Mouse (Mus musculus): ENCODE data around the gene Rad9a. TPM values are rescaled to one million over a fixed set of nuclear protein-coding genes. Genes with fewer than 3 reads are reported as not detected.

Gene Rad9a
- polyA plus RNA-seq, 2 experiments from 2014 or later = 63.6 to 83.6 TPM

DNA sequence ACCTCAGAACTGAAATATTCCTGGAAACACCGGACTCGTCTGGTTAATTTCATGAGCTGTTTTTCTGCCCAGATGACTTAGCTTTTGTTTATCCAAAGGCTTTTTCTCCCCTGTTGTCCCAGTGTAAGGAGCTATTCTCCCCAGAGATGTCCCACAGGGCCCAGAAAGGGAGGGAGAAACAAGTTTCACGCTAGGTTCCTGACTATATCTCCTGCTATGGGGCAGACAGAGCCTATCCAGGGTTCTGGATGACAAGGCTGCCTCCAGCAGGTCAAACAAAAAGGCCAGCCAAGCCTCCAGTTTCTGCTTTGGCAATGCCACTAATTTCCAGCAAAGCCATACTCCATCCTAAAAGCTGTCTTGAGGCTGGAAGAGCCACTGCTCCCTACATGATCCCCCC is 16.4 kb upstream of the Rad9a start:
- no peak for ATAC-seq

DNA sequence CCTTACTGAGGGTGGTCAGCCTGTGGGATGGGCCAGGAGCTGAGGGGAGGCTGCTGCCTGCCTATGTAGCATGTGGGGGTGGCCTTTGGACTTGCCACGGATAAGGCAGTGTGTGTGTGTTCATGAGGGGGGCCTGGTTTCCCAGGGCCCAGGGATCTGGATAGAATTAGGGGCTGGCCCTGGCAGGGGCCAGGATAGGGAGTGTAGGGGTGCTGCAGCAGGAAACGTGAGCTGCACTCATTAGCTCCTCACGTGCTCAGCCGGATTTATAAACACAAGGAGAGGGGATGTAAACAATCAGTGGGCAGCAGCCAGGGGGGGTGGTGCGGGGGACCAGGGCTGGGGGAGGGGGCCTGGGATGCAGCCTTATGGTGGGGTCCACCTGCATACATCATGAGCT is 15.7 kb upstream of the Rad9a start:
- no peak for ATAC-seq

DNA sequence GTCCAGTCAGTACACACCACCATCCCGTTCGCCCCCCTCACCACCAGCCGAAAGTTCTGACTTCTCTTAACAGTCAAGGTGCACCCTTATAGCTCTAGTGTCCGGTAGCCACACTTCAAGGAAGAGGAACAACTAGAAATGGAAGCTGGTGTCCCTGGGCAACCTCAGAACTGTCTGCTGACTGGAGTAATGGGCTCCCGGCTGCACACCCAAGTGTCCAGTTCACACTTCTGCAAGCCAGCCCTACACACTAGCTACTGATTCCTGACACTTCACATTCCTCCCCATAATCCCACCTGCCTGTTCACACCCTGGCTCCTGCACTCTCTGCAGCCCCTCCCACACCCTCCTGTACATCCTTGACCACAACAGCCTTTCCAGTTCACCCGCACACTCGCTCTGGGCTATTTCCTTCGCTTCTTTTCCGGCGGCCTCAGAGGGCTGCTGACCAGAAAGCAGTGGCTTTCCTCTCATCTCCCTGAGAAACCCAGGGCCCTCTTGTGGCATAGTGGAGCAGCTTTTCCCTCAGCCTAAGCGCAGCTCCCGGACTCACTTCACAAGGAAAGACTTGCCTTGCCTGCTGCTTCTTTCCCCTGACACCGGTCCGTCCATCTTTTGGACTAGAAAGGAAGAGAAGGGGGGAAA is 14.7 kb upstream of the Rad9a start:
- ATAC-seq = no peak

DNA sequence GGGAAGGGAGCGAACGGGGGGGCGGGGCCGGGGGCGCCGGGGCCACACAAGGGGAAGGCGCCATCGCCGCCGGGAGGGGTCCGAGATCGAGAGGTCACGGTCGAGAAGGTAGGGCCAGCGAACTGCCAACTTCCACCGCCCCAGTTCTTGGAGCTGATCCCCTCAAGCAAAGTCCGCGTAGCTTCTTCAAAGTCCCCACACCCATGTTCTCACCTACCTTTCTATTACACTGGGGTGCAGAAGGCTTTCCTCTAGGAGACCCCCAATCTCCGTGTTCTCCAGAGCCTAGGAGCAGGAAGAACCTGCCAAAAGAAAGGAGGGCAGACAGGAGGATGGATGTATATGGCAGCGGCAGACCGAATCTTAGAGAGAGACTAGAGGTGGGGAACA is 14.0 kb upstream of the Rad9a start:
- no peak for ATAC-seq

DNA sequence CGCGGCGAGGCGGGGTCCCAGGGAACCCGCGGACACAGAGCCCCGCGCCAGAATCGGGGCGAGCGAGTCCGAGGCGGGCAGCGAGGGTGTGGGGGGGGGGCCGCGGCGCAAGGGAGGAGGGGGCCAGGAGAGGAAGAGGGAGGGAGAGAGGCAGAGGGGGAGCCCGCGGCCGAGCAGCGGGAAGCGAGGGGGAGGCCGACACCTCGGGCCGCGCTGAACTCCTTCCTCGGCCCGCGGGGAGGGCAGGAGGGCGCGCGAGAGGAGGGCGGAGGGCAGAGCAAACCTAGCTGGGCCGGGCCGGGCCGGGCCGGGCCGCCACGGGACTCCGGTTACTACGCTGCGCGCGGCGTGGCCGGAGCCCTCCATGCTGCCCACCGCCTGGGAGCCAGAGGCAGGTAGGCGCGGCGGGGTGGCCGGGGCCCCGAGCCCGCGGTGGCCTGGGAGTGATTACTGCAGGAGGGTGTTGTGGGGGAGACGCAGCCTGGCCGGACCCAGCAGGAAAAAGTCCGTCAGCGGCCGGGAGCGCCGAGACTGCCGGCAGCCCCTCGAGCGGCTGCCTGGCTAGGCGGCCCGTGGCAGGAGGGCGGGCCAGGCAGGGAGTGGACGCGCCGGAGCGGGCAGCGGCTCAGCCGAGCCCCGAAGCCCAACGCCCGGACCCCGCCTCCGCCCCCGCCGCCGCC is 13.4 kb upstream of the Rad9a start:
- no peak for ATAC-seq

DNA sequence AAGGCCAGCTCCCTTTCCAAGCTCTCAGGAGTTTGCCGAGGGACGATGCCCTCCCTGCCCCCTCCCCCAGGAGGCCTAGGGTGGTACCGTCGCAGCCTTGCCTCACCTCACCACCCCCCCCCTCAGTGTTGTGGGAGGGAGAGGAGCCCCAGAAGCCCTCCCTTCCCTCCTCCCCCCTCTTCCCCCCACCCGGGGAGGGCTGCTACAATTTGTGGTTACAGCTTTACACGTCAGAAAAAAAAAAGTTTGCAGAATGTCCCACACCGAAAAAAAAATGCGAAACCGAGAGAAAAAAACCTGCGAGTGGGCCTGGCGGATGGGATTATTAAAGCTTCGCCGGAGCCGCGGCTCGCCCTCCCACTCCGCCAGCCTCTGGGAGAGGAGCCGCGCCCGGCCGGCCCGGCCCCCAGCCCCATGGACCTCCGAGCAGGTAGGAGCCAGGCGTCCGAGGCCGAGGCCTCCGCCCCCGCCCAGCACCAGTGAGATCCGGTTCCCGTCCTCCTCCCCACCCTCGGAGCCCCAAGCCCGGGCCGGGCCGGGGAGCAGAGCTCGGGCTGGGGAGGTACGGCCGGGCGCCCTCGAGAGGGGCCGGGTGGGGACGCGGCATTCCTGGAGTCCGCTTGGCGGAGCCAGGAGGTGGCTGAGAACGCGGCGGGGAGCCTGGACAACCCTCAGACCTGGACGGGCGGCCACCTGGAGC is 12.8 kb upstream of the Rad9a start, which contains the start of the genes Clcf1 and AC109138.7:
Gene Clcf1, plus strand, starts transcription at position 168 of the 700 bp plus-strand sequence.
Gene AC109138.7, plus strand, starts transcription at position 287 of the 700 bp plus-strand sequence.
- peak; percentile 75 for ATAC-seq

DNA sequence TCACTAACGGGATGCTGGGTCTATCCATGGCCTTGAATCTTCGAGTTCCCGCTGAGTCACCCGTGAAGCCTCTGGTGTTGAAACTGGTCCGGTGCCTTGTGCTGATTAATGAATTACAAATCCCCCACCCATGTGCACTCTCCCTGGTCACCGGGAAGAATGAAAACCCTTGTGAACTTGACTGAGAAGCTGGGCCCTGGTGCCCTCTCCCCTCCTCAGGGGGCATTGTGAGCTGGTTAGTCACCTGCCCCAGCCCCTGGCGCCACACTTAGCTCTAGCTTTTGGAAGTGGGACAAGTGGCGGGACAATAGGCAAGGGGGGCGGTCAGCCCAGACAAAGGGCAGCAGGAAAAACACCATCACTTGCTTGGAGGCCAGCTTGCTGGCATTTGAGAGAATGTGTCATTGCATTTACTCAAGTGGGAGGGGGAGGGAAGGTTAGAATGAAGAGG is 12.1 kb upstream of the Rad9a start:
- no peak for ATAC-seq

DNA sequence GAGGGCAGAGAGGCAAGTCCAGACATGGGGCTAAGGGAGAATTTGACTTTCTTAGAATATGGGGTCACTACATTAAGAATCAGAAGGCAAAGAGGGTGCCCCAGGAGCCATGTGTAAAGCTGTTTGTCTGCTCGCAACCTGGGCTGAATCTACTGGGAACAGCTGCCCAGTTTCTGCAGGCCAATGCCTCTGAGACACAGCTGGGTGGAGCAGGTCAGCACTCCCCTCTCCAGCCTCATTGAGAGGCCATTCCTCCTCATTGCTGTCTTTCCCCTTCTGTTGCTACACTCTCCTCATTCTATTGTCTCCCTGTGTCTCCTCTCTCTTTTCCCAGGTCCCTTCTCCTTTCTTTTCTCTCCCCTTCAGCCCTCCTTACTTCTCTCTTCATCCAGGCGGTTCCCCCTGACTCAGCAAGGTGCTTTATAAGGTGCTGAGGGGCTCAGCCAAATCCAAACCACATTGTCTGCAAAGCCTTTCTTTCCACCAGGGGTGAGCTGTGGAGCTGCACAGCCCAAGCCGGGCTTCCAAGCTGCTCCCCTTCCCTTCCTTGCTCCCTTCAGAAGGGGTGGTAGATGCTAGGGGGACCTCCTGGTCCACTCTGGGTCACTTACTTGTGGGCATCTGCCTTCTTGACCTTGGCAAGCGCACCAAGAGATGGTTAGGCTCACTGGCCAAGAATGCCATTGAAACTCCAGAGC is 10.6 kb upstream of the Rad9a start:
- ATAC-seq = no peak

DNA sequence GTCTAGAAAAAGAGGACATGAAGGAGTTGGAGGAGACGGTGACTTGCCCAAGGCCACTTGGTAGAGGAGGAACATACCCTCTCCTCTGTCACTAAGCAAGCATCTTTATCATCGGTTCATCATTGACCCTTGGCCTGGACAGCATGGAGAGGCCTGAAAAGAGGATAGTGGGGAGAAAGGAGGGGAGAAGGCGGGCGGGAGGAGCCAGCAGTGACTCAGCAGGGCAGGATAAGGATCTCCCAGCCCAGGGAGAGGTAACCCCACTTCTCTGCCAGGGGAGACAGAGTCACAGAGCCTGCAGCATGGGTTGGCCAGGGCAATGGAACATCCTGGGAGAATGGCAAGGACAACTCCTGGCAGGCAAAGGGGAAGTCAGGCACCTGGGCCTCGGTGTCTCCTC is 7.1 kb upstream of the Rad9a start:
- ATAC-seq = no peak

DNA sequence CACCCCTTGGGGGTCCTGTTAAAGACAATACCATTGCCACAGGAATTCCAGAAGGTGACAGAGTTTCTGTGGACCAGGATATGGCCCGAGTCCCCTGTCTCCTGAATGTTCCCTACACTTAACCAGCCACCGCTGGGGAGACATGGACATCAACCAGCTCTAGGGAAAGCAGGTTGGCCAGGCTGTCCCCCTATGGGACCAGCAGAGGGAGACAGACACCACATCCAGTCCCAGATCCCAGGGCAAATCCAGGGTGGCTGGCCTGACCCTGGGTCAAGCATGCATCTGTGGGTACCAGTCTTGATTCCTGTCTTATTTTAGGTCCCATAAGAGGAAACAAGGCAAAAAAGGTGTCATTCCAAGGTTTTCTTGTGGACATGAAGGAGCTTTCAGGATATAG is 5.5 kb upstream of the Rad9a start:
- ATAC-seq = no peak

DNA sequence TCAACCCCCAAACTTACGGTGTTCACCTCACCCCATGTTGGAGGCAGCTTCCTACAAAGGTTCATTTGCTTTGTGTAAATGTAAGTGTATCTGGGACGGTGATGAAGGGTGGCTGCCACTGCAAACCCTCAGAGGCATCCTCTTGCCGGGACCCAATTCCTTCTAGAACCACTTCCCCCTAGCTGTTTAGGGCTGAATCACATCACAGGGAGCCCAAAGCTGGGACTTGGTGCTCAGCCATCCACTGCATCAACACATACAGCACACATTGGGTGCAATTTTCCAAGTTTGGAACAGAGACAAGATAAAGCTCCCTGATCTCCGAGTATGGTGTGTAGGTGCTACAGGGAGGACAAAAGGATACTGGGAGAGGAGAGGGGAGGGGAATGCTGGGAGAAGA is 3.4 kb upstream of the Rad9a start:
- no peak for ATAC-seq

DNA sequence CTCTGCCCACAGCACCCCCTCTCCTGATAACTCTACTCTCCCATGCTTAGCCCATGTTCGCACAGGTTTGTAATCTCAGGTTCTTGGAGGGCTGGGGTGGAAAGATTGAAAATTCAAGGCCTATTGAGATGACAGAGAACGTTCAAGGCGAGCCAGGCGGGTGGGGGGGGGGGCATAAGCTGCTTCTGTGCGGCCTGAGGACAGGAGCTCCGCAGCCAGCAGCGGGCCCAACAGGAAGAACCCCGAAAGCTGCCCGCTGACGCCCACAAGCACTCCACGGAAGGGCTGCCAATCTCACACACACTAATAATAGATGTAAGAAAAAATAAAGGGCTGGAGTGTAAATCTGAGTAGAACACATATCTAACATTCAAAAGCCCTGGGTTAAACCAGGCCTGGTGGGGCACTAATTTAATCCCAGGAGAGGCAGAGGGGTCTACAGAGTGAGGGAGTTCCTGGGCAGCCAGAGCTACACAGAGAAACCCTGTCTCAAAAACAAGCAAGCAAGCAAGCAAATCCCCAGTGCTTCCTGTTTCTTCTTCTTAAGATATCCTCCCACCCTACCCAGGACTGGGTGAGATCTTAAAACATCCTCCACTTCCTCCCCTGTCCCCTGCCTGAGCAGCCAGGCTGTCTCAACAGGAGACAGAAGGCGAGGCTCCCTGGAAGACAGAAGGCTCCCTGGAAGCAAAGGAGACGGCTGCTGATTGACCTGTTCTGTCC is 2.3 kb upstream of the Rad9a start:
- ATAC-seq = peak; percentile 59

DNA sequence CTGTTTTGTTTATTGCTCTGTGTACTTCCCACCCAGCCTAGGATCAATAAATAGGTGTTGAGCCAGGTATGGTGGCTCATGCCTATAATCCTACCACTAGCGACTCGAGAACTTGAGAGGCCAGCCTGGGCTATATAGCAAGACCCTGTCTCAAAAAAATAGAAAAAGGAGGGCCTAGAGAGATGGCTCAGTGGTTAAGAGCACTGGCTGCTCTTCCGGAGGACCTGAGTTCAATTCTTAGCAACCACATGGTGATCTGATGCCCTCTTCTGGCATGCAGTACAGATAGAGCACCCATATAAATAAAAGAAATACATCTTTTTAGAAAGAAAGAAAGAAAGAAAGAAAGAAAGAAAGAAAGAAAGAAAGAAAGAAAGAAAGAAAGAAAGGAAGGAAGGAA is 1.7 kb upstream of the Rad9a start:
- peak; percentile 50 for ATAC-seq

DNA sequence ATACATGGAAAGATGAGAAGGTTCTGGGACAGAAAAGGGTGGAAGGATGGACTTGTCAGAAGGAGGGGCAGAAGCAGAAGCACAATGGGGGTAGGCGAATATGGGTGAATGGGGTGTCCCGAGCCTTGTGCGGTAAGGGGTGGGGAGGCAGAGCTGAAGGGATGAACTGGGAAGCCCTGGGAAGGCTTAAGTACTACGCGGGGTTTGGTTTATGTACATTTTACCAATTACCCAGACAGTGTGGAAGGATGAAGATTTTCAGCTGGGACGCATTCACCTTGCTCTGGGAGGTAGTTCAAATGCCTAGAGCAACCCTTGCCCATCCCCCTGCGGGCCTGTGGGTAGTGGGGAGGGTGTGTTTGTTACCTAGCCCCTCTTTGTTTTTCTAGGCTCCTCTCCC is 687 bp upstream of the Rad9a start:
- ATAC-seq = no peak

DNA sequence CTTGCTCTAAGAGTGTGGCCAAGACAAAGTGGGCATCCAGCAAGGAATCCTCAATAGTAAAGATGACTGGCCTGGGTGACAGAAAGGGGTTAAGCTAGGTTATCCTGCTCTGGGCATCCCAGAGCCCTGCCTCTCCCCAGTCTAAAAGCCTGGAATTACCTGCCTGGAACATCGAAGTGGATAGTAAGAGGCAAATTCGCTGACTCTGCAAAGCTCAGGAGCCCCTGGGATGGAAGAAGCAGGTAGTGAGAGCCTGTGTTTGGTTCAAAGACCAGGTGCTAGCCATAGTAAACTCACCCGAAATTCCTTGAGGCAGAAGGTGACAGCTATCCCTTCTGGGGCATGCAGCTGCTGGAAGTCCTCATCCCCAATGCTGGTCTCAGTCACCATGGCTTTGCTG is 4.3 kb downstream of the Rad9a start:
- no peak for ATAC-seq

DNA sequence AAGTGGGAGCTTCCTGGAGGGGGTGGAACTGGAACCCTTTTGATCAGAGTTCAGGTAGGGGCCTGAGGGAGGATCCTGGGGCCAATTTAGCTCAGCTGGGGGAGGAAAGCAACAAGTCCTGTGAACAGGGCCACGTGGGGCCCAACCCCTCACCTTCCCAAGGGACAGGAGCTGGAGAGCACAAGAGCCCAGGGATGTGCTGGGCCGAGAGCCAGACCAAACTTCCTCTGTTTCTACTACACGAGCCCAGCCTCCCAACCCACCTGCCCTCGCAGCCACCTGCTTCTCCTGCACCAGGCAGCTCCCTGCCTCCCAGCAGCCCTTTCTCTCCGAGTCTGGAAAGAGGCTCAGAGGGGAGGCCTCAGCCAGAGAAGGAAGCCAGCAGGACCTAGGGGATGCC is 4.9 kb downstream of the Rad9a start:
- ATAC-seq = no peak

DNA sequence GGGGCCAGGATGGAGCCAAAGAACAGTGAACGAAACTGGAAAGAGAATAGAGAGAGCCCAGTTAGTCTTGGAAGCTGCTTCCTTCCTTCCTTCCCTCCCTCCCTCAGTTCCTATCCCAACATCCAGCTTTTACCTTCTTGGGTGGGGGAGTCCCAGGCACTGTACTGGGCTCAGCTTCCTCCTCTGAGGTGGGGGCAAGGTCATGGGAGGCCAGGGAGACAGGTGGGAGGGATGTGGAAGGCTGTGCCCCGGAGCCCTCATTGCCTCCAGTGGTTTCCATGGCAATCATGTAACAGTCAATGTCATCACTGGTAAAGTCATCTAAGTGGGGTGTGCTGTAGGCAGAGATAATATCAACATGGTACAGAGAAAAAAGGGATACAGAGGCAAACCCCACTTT is 5.4 kb downstream of the Rad9a start:
- ATAC-seq = no peak

DNA sequence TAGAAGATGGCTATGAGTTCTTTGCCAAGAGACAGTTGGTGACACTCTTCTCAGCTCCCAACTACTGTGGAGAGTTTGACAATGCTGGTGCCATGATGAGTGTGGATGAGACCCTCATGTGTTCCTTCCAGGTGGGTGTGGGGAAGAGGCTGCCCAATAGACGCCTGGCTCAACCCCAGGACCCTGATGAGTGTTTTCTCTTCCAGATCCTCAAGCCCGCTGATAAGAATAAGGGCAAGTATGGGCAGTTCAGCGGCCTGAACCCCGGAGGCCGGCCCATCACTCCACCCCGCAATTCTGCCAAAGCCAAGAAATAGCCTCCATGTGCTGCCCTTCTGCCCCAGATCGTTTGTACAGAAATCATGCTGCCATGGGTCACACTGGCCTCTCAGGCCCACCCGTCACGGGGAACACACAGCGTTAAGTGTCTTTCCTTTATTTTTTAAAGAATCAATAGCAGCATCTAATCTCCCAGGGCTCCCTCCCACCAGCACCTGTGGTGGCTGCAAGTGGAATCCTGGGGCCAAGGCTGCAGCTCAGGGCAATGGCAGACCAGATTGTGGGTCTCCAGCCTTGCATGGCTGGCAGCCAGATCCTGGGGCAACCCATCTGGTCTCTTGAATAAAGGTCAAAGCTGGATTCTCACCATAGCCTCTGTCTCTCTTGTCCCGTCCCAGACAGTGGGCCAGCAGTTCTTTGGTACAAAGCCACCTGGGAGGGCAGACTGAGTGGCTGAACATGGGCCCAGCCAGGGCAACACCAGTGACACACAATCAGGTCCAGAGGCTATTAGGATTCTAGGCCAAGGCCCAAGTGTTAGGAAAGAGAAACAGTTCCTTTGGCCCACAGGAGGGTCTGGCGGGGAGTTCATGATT is 6.4 kb downstream of the Rad9a start:
- ATAC-seq = no peak

DNA sequence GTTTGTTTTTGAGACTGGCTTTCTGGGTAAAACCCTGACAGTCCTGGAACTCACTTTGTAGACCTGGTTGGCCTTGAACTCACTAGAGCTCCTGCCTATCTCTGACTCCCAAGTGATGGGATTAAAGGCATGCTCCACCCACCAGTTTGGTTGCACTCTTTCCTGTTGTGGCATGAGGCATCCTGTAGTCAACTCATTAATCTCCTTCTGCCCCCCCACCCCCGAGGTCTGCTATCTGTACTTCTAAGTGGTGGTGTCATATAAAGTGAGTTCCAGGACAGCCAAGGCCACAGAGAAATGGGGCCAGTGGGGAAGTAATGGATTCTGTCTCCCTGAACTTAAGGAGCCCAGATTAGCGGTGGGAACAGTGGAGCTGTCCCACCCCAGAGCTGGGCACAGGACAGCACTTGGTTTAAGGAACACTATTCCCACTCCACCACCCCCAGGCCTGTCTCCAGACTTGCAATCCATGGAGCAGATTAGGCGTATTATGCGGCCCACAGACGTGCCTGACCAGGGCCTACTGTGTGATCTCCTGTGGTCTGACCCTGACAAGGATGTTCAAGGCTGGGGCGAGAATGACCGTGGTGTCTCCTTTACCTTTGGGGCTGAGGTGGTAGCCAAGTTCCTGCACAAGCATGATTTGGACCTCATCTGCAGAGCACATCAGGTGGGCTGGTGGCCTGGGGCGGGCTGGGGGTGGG is 7.3 kb downstream of the Rad9a start:
- no peak for ATAC-seq

DNA sequence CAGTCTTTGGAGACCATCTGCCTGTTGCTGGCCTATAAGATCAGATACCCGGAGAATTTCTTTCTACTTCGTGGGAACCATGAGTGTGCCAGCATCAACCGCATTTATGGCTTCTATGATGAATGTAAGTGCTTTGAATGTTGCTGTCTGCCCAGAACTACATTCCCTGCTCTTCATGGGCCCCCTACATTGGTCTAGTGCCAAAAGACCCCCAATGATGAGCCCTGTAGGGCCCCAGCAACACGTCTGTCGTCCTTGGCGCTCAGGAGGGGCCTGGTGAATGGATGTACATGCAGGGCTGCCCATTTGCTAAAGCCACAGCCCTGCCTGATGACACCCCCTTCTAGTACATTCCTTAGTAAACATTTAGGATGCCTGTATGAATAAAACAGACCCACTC is 8.3 kb downstream of the Rad9a start:
- ATAC-seq = no peak
